Mouse (Mus musculus) forebrain, postnatal 0 days (tissue): ENCODE measurements around the gene Tbc1d10b. TPM values are rescaled to one million over a fixed set of nuclear protein-coding genes. Genes with fewer than 3 reads are reported as not detected.
A peak's percentile ranks its signal among the peaks of the same experiment; 100 is the strongest.

Experiments
- ATAC-seq: fragments of 200-750 bp; cut with Nextera tagmentation; 2 replicates; pipeline ENCODE4 v1.8.0; 2017; ENCODE audit warnings: mild to moderate bottlenecking, moderate library complexity
- DNase-seq: peaks from one replicate; pipeline ENCODE4 v3.0.0-alpha.2; 2015
- H3K27ac ChIP-seq: fragments of 300-500 bp; sonication (generic); 2 replicates; pipeline ENCODE4 v1.5.1; 2014; ENCODE audit warnings: low read depth, mild to moderate bottlenecking, antibody characterized with exemption, low read length, moderate library complexity, mixed read lengths
- H3K27me3 ChIP-seq: fragments of 300-500 bp; sonication (generic); 2 replicates; pipeline ENCODE4 v1.6.1; 2014; ENCODE audit warnings: mild to moderate bottlenecking, low read length, mixed read lengths; ENCODE audit not compliant: insufficient read depth
- H3K36me3 ChIP-seq: fragments of 300-500 bp; sonication (generic); 2 replicates; pipeline ENCODE4 v1.6.1; 2014; ENCODE audit warnings: mild to moderate bottlenecking, moderate library complexity; ENCODE audit not compliant: insufficient read depth
- H3K4me1 ChIP-seq: fragments of 300-500 bp; sonication (generic); 2 replicates; pipeline ENCODE4 v1.6.1; 2014; ENCODE audit warnings: antibody characterized with exemption; ENCODE audit not compliant: insufficient read depth
- H3K4me2 ChIP-seq: fragments of 300-500 bp; sonication (generic); 2 replicates; pipeline ENCODE4 v1.6.1; 2014; ENCODE audit warnings: low read depth, mild to moderate bottlenecking, moderate library complexity
- H3K4me3 ChIP-seq: fragments of 300-500 bp; sonication (generic); 2 replicates; pipeline ENCODE4 v1.5.1; 2014; ENCODE audit warnings: low read depth, low read length, mixed read lengths
- H3K9ac ChIP-seq: fragments of 300-500 bp; sonication (generic); 2 replicates; pipeline ENCODE4 v1.6.1; 2014; ENCODE audit warnings: mild to moderate bottlenecking
- H3K9me3 ChIP-seq: fragments of 300-500 bp; sonication (generic); 2 replicates; pipeline ENCODE4 v1.6.1; 2016; ENCODE audit warnings: low read length
- CTCF ChIP-seq: sonication (generic); IDR thresholded peaks from 2 replicates; pipeline ENCODE4 v1.5.1; 2016; ENCODE audit warnings: antibody characterized with exemption, control low read depth, low read depth
- WGBS: fragments of 180-500 bp; shearing (Covaris S2); extraction: QIAGEN DNeasy Blood & Tissue Kit; methylation state at CpG from one replicate; pipeline ENCODE4 v1.1.7; 2014; 5-methylcytosine and 5-hydroxymethylcytosine counted together
- polyA plus RNA-seq: library from polyadenylated mRNA; unstranded; fragments of >200 nt; fragmentation: Nextera tagmentation; extraction: Ambion mirVana; gene quantifications from 2 replicates; pipeline ENCODE4 v1.2.1, GENCODE M21; 2015
- total RNA-seq: library from RNA; depleted of rRNA; stranded (reverse); fragments of >200 nt; gene quantifications from 2 replicates; pipeline ENCODE4 v1.2.3, GENCODE M21; 2014

The Tbc1d10b gene
- total and polyA plus RNA-seq, 2 experiments from 2014 or later = 24.8 to 68.7 TPM

DNA sequence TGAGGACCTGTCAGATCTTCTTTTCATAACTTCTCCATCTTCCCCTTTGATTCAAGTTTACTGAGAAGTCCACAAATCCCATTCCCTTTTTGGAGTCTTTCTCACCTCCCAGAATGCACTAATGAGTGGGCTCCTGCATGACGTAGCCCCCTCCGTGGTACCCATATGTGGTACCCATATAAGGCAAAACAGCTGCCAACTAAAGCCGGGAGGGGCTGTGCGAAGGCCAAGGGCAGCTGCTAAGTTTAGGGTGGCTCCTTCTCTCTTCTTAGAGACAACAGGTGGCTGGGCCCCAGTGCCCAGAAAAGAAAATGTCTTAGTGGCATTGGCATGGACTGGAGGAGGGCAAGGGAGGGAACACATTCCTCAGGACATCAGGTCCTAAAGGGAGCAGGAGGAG lies 2.0 kb upstream of the Tbc1d10b start:
- Histone ChIP-seq H3K27me3 (no peaks in the 10 kb centered on the region), H3K4me3 (no peak overlapping the region), H3K9ac (no peak overlapping the region), H3K9me3 (no peaks in the 10 kb centered on the region), H3K4me1 (peaks cover 15% of the 10 kb centered on the region), H3K36me3 (no peaks in the 10 kb centered on the region), H3K4me2 (no peak overlapping the region), H3K27ac (no peak overlapping the region)
- no peak for TF ChIP-seq CTCF
- WGBS = 90% methylated on average over 4 of the region's 4 CpGs
- ATAC-seq = no peak
- DNase-seq = no peak

GRCm38 (mm10) chr7:127209851-127210250 lies 1.6 kb upstream of the Tbc1d10b start:
- no peak for TF ChIP-seq CTCF
- Histone ChIP-seq H3K27me3 (no peaks in the 10 kb centered on the region), H3K9me3 (no peaks in the 10 kb centered on the region), H3K36me3 (no peaks in the 10 kb centered on the region), H3K4me3 (peak overlapping the region; percentile 92; the same call in 1 of the 2 replicates), H3K27ac (no peak overlapping the region), H3K9ac (no peak overlapping the region), H3K4me1 (peaks cover 15% of the 10 kb centered on the region), H3K4me2 (peak overlapping the region; percentile 57)
- 81% methylated on average over 5 of the region's 5 CpGs for WGBS
- ATAC-seq (no peak), DNase-seq (no peak)

GRCm38 (mm10) chr7:127208553-127209438 lies 528 bp upstream of the Tbc1d10b start, which contains the start of gene Mylpf:
Gene Mylpf, plus strand, starts transcription at chr7:127208890.
- TF ChIP-seq CTCF = peak; percentile 78
- 0 out of 2 replicates have a peak, but pooled peaks cover under 1% of the 10 kb centered on the region for H3K36me3 ChIP-seq
- H3K27ac ChIP-seq = peak within 1 kb of the TSS; percentile 76
- peak; percentile 94 for ATAC-seq
- peak; percentile 96 for DNase-seq
- H3K4me3 ChIP-seq = peak within 1 kb of the TSS; percentile 92
- peak within 1 kb of the TSS; percentile 72 for H3K9ac ChIP-seq
- under 1% methylated on average over 43 of the region's 44 CpGs for WGBS
- H3K4me2 ChIP-seq = peak within 1 kb of the TSS; percentile 98
- no peaks in the 10 kb centered on the region for H3K9me3 ChIP-seq
- H3K4me1 ChIP-seq = peaks cover 15% of the 10 kb centered on the region
- no peaks in the 10 kb centered on the region for H3K27me3 ChIP-seq

- no peak for ATAC-seq
- Histone ChIP-seq H3K4me2 (peak overlapping the region; percentile 98), H3K9me3 (no peaks in the 10 kb centered on the region), H3K4me3 (peak overlapping the region; percentile 92), H3K27me3 (no peaks in the 10 kb centered on the region), H3K36me3 (peaks cover 12% of the 10 kb centered on the region), H3K4me1 (peaks cover 15% of the 10 kb centered on the region), H3K9ac (peak overlapping the region; percentile 72), H3K27ac (peak overlapping the region; percentile 75)
- WGBS = under 1% methylated on average over 53 of the region's 53 CpGs
- no peak for TF ChIP-seq CTCF
- no peak for DNase-seq
These were observed 634 bp downstream of the Tbc1d10b start for GRCm38 (mm10) chr7:127207374-127208294.

DNA sequence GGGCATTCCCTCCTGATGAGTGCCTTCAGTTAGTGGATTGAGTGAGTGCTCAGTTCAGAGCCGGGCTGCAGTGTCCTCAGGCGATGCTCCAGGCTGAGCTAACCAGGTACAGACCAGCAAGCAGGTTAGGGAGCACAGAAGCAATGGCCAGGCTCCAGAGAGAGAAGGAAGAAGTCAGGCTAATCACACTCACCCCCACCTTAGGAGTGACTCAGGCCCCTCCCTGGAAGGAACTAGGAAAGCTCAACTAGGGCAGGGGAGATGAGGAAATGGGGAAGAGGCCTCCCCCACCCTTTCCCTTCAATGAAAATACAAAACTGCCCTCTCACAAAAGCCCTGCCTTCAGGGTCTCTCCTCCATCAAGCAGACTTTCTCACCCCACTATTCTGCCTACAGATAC lies 1.7 kb downstream of the Tbc1d10b start:
- WGBS = 50% methylated on average over 2 of the region's 2 CpGs
- H3K36me3 ChIP-seq = peaks cover 16% of the 10 kb centered on the region
- H3K9me3 ChIP-seq = no peaks in the 10 kb centered on the region
- no peaks in the 10 kb centered on the region for H3K27me3 ChIP-seq
- H3K4me2 ChIP-seq = peak overlapping the region; percentile 98
- H3K4me3 ChIP-seq = peak overlapping the region; percentile 92
- DNase-seq = no peak
- H3K9ac ChIP-seq = peak overlapping the region; percentile 72
- no peak for ATAC-seq
- H3K27ac ChIP-seq = no peak overlapping the region
- no peak for TF ChIP-seq CTCF
- peaks cover 15% of the 10 kb centered on the region for H3K4me1 ChIP-seq

- TF ChIP-seq CTCF = no peak
- Histone ChIP-seq H3K4me1 (peaks cover 7% of the 10 kb centered on the region), H3K9me3 (no peaks in the 10 kb centered on the region), H3K27me3 (no peaks in the 10 kb centered on the region), H3K27ac (peak overlapping the region; percentile 73), H3K9ac (peak overlapping the region; percentile 54), H3K4me2 (peak overlapping the region; percentile 65), H3K36me3 (peaks cover 70% of the 10 kb centered on the region), H3K4me3 (peak overlapping the region; percentile 56)
- DNase-seq (no peak), ATAC-seq (no peak)
- WGBS = 59% methylated on average over 11 of the region's 11 CpGs
These were observed 11.8 kb downstream of the Tbc1d10b start for GRCm38 (mm10) chr7:127196484-127196883.
